Mouse (Mus musculus) liver, embryonic 14.5 days (tissue): Measurements from ENCODE around the gene Anapc2.

Experiments used
- CTCF ChIP-seq: IDR thresholded peaks from 2 replicates; pipeline ENCODE4 v1.5.1; 2016; ENCODE audit warnings: antibody characterized with exemption, low read depth, control low read depth
- EP300 ChIP-seq: IDR thresholded peaks from 2 replicates; pipeline ENCODE4 v1.6.1; 2016; ENCODE audit warnings: antibody characterized with exemption, low read depth

- no peak for TF ChIP-seq CTCF
- no peak for TF ChIP-seq EP300
These were observed 32.0 kb upstream of the Anapc2 start for GRCm38 (mm10) chr2:25240310-25240709.
